Mouse (Mus musculus) small intestine, adult 2 months (tissue): ENCODE data around the gene Gsdma3. TPM values are rescaled to one million over a fixed set of nuclear protein-coding genes. Genes with fewer than 3 reads are reported as not detected.
"Not testable (repeated sequence)": the region's sequence is repeated elsewhere in the genome, so short reads cannot be mapped to it uniquely, and the experiment has no call there.

Source experiments
- H3K27ac ChIP-seq: fragments of 200-500 bp; 2 replicates; pipeline ENCODE4 v1.5.1; 2012; ENCODE audit warnings: low read depth, low read length, control low read depth, inconsistent platforms; ENCODE audit not compliant: insufficient read depth
- H3K27me3 ChIP-seq: fragments of 200-500 bp; 2 replicates; pipeline ENCODE4 v1.6.1; 2012; ENCODE audit warnings: mild to moderate bottlenecking, moderate library complexity, low read length, inconsistent platforms; ENCODE audit not compliant: control insufficient read depth, insufficient read depth
- H3K36me3 ChIP-seq: fragments of 200-500 bp; 2 replicates; pipeline ENCODE4 v1.6.1; 2012; ENCODE audit warnings: mild to moderate bottlenecking, low read length, control low read depth, inconsistent platforms; ENCODE audit not compliant: control insufficient read depth, insufficient read depth
- H3K4me1 ChIP-seq: fragments of 200-500 bp; 2 replicates; pipeline ENCODE4 v1.6.1; 2012; ENCODE audit warnings: low read length, inconsistent platforms, mixed read lengths; ENCODE audit not compliant: control insufficient read depth, insufficient read depth, insufficient read length
- H3K4me3 ChIP-seq: fragments of 200-500 bp; 2 replicates; pipeline ENCODE4 v1.5.1; 2012; ENCODE audit warnings: low read depth, mild to moderate bottlenecking, control low read depth, inconsistent platforms, low read length, moderate library complexity
- CTCF ChIP-seq: fragments of 200-500 bp; IDR thresholded peaks from 2 replicates; pipeline ENCODE4 v1.5.1; 2012; ENCODE audit warnings: low read depth, mild to moderate bottlenecking, control low read depth, inconsistent platforms, low read length, moderate library complexity, mixed read lengths; ENCODE audit not compliant: insufficient replicate concordance, insufficient read length; ENCODE audit errors: extremely low read depth
- POLR2A ChIP-seq: fragments of 200-500 bp; IDR thresholded peaks from 2 replicates; pipeline ENCODE4 v1.6.1; 2012; ENCODE audit warnings: low read depth, mild to moderate bottlenecking, control low read depth, inconsistent platforms, low read length, moderate library complexity
- WGBS: fragments of 180-500 bp; shearing (Covaris S2); methylation state at CpG from one replicate; pipeline ENCODE4 v1.1.7; 2018; 5-methylcytosine and 5-hydroxymethylcytosine counted together
- polyA plus RNA-seq: library from polyadenylated mRNA; depleted of rRNA; stranded (reverse); fragments of >200 nt; gene quantifications from 2 replicates; pipeline ENCODE4 v1.2.3, GENCODE M21; 2012

Gene Gsdma3
- polyA plus RNA-seq, 1 experiment = not detected

GRCm38 (mm10) chr11:98620791-98621190, 5.4 kb upstream of the Gsdma3 start:
- no peak for TF ChIP-seq POLR2A
- TF ChIP-seq CTCF = no peak
- no peaks in the 10 kb centered on the region for H3K4me1 ChIP-seq
- no peak overlapping the region for H3K27ac ChIP-seq
- H3K36me3 ChIP-seq = no peaks in the 10 kb centered on the region
- H3K27me3 ChIP-seq = no peaks in the 10 kb centered on the region
- 91% methylated on average over 13 of the region's 13 CpGs for WGBS
- H3K4me3 ChIP-seq = no peak overlapping the region

- not testable (repeated sequence) for H3K27me3 ChIP-seq, H3K4me1 ChIP-seq, H3K27ac ChIP-seq, H3K36me3 ChIP-seq, H3K4me3 ChIP-seq
- 83% methylated on average over 6 of the region's 6 CpGs for WGBS
These were observed 2.2 kb upstream of the Gsdma3 start for GRCm38 (mm10) chr11:98623981-98624380.

- not testable (repeated sequence) for H3K36me3 ChIP-seq, H3K4me1 ChIP-seq, H3K27me3 ChIP-seq, H3K4me3 ChIP-seq, H3K27ac ChIP-seq
- WGBS = 92% methylated on average over 2 of the region's 2 CpGs
These were observed 1.8 kb upstream of the Gsdma3 start for GRCm38 (mm10) chr11:98624381-98624780.

GRCm38 (mm10) chr11:98628706-98629105, 2.5 kb downstream of the Gsdma3 start:
- H3K4me1 ChIP-seq = no peaks in the 10 kb centered on the region
- 0 out of 2 replicates have a peak, but pooled peaks cover 3% of the 10 kb centered on the region for H3K27me3 ChIP-seq
- H3K27ac ChIP-seq = no peak overlapping the region
- TF ChIP-seq POLR2A (no peak), CTCF (no peak)
- H3K36me3 ChIP-seq = no peaks in the 10 kb centered on the region
- 93% methylated on average over 3 of the region's 3 CpGs for WGBS
- no peak overlapping the region for H3K4me3 ChIP-seq

GRCm38 (mm10) chr11:98630646-98631045, 4.5 kb downstream of the Gsdma3 start:
- Histone ChIP-seq H3K4me1 (no peaks in the 10 kb centered on the region), H3K4me3 (no peak overlapping the region), H3K27ac (no peak overlapping the region), H3K36me3 (no peaks in the 10 kb centered on the region), H3K27me3 (0 out of 2 replicates have a peak, but pooled peaks cover 3% of the 10 kb centered on the region)
- 67% methylated on average over 5 of the region's 5 CpGs for WGBS
- TF ChIP-seq CTCF (no peak), POLR2A (no peak)

GRCm38 (mm10) chr11:98635312-98635970, 9.3 kb downstream of the Gsdma3 start:
- not testable (repeated sequence) for H3K4me3 ChIP-seq, H3K4me1 ChIP-seq, H3K27me3 ChIP-seq, H3K27ac ChIP-seq, H3K36me3 ChIP-seq
- WGBS = 24% methylated on average over 10 of the region's 10 CpGs
- TF ChIP-seq CTCF = peak; percentile 41; the same call in 1 of the 2 replicates

- H3K27me3 ChIP-seq = 0 out of 2 replicates have a peak, but pooled peaks cover 3% of the 10 kb centered on the region
- H3K4me3 ChIP-seq = no peak overlapping the region
- no peak overlapping the region for H3K27ac ChIP-seq
- H3K4me1 ChIP-seq = peaks cover 3% of the 10 kb centered on the region; the same call in 1 of the 2 replicates
- 66% methylated on average over 1 of the region's 1 CpGs for WGBS
- H3K36me3 ChIP-seq = no peaks in the 10 kb centered on the region
- TF ChIP-seq CTCF (no peak), POLR2A (no peak)
These were observed 11.3 kb downstream of the Gsdma3 start for GRCm38 (mm10) chr11:98637501-98637900.

- no peak overlapping the region for H3K4me3 ChIP-seq
- no peaks in the 10 kb centered on the region for H3K36me3 ChIP-seq
- TF ChIP-seq POLR2A (no peak), CTCF (no peak)
- 46% methylated on average over 5 of the region's 5 CpGs for WGBS
- peaks cover 5% of the 10 kb centered on the region; the same call in 1 of the 2 replicates for H3K4me1 ChIP-seq
- H3K27ac ChIP-seq = no peak overlapping the region
- no peaks in the 10 kb centered on the region for H3K27me3 ChIP-seq
These were observed 13.9 kb downstream of the Gsdma3 start for GRCm38 (mm10) chr11:98640091-98640490.
